Mouse (Mus musculus) liver, embryonic 18 days (tissue): ENCODE results near the gene Nudt1. TPM values are rescaled to one million over a fixed set of nuclear protein-coding genes. Genes with fewer than 3 reads are reported as not detected.

Source experiments
- polyA plus RNA-seq: library from polyadenylated mRNA; depleted of rRNA; stranded (reverse); fragments of >200 nt; gene quantifications from 2 replicates; pipeline ENCODE4 v1.2.3, GENCODE M21; 2012; rRNA removed

The Nudt1 gene
- polyA plus RNA-seq = 12.8 and 14.1 TPM in 2 replicates

DNA sequence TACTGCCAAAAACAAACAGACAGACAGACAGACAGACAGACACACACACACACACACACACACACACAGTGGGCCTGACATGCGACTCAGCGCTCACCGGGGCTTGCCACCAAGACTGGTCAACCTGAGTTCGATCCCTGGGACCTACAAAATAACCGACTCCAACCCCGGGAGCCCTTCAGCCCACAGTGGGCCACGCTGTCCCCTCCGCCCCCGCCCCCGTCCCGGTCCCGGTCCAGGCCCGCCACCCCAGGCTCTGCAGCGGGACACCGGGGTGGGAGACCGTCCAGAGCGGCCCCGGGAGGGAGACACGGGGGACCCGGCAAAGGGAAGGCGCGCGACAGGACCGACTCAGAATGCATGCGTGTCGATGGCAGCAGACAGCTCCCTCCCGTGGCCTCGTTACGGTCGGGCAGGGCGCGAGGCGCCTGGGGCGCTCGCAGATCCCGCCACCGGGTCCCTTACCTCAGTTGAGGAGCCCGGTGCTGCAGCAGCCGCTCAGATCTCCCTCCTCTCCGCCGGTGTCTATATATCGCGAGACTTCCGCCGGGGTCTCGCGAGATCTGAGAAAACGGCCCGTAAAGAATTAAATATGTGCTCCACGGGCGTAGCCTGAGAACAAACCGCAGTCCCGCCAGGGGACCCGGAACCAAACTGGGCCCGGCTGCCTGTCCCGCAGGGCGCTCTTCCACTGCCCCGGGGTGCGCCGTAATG lies at the start of gene Nudt1, which contains the start of gene Mad1l1:
Gene Nudt1, plus strand, starts transcription at position 615 of the 714 bp plus-strand sequence.
Gene Mad1l1, minus strand, starts transcription at position 511 of the 714 bp plus-strand sequence.

DNA sequence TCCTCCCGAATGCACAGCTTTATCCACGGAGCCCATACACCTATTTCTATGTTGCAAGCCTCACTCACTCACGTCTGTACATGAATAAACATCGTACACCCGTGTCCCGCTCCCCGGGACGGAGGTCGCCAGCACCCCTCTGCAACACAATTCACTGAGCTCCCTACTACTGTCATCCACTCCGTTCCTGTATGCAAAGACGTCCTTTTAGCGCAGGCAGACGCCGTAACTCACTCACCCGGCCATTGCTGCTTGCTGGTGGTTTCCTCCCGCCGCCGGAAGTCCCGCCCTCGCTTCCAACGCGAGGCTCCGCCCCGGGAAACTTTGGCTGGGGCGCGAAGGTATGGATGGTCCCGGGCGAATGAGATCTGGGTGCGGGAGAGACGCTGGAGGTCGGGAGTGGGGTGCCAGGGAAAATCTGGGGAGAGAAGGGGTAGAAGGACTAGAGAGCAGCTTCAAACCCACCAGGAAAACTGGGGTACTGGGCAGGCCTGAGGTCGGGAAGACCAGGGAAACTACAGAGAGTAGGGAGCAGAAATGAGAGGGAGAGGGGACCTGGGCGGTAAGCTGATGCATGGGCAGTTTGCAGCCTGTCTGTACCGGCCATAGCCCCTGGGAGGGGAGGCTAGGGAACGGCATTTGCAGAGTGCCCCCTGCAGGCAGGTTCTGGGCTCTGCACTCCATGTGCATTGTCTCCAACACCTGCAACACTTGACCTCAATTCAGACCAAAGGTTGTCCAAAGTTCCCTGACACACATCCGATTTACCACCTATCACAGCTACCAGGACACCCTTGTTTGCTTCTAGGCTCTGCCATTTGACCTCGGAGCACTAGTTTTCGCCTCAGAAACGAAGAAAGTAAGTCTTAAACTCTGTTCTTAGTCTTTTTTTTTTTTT lies 10.4 kb downstream of the Nudt1 start, which contains the start of gene Mrm2:
Gene Mrm2, minus strand, starts transcription at position 284 of the 898 bp plus-strand sequence.

Other genes starting within 250 kb of the Nudt1 start
- gene Mad1l1, start 104 bp upstream of the Nudt1 start, polyA plus RNA-seq = 15.6 and 20.1 TPM in 2 replicates
- gene Mrm2, start 10.2 kb downstream of the Nudt1 start, polyA plus RNA-seq = 5.2 and 5.6 TPM in 2 replicates
- gene Snx8, start 67.6 kb downstream of the Nudt1 start, polyA plus RNA-seq = 9.9 and 10.0 TPM in 2 replicates
- 45.4 and 50.0 TPM in 2 replicates for gene Eif3b, start 97.7 kb downstream of the Nudt1 start, polyA plus RNA-seq
- gene Gm4869, start 124.0 kb downstream of the Nudt1 start, polyA plus RNA-seq = 0.01 TPM in 2 replicates
- 5.0 and 6.5 TPM in 2 replicates for gene Chst12, start 183.9 kb downstream of the Nudt1 start, polyA plus RNA-seq
- 0.11 and 0.39 TPM in 2 replicates for gene Grifin, start 243.4 kb downstream of the Nudt1 start, polyA plus RNA-seq